Mouse (Mus musculus) induced T-regulatory cell, adult 2 months (primary cell): Measurements from ENCODE around the gene Kif1a.
A peak's percentile ranks its signal among the peaks of the same experiment; 100 is the strongest.

Experiments used
- DNase-seq: peaks from one replicate; pipeline ENCODE4 v3.0.0-alpha.2; 2012; ENCODE audit warnings: low read depth

Kif1a gene

DNA sequence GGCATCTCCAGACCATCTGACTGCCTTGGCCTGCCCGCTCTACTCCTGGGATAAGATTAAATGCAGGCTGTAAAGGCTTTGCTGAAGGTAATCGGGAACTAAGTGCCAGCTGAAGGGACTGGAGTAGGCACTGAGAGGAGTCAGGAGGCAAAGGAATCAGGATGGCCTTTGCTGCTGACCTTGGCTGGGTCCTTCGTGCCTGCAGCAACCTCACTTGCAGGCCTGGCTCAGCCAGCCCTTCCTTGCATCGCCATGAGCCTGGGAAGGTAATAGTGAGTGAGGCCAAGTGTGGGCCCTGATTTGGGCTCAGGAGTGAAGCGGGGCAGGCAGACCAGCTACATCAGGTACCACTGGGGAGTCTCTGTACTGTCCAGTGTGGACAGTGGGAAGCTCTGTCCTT lies 2.8 kb downstream of the Kif1a start:
- no peak for DNase-seq

DNA sequence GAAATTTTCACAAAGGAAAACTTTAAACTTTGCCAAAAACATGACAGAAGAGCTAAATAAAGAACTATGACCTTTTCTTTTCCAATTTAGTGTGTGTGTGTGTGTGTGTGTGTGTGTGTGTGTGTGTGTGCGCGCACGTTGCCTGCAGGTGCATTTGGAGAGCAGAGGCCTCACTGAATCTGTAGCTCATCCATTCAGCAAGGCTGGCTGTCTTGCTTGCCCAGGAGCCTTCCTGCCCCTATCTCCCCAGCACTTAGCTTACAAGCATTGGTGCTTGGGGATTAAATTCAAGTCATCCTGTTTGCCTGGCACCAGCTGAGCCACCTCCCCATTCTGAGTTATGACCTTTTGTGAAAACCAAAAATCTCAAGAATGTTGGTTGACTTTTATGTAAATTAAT lies 9.2 kb downstream of the Kif1a start:
- DNase-seq: no peak

DNA sequence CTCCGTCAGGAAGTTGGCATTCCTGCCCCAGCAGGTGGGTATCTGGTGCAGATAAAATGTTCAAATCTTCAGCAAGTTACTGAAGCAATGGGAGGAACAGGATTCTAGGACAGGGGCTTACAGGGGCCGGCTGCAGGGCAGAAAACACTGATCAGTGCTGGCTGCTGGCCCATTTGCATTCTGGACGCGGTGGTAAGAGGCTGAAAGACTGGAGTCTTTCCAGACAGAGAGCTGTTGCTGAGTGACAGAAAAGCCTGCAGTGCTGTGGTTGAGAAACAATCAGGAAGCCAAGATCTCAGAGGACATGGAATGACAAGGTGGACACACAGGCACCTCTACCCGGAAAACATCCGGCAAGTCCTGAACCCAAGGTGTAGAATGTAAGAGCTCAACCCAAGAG lies 16.6 kb downstream of the Kif1a start:
- DNase-seq: no peak

DNA sequence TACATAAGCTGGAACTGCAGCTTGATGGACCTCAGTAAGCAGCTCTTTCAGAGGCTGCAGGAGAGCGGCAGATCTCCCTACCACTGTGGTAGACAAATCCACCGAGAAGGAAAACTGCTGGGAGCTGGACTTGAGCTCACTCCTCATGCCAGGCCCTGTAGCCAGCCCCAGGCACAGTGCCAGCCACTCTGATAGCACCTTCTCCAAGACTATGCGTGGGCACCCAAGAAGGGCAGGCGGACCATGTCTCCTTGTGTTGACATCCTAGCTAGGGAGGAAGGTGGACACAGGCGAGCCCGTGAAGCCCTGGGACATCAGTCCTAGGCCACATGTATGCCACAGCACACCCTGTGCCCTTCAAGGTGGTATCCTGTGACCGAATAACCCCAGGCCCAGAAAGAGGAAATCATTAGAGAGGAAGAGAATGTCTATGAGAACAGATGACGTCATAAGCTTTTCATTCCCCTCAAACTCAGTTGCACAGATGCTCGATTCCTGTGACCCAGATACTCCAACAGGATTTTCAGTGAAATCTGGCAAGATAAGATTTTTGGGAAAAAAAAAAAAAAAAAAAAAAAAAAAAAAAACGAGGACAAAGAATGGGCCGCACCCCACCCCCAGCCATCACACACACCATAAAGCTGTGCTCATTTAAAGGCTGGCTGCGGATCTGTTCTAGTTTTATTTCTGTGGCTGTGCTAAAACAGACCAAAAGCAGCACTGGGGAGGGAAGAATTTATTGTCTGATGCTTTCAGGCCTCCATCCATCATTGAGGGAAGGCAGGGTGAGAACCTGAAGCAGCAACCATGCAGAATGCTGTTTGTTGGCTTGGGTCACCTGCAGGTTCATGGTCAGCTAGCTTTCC lies 18.1 kb downstream of the Kif1a start:
- DNase-seq: no peak

DNA sequence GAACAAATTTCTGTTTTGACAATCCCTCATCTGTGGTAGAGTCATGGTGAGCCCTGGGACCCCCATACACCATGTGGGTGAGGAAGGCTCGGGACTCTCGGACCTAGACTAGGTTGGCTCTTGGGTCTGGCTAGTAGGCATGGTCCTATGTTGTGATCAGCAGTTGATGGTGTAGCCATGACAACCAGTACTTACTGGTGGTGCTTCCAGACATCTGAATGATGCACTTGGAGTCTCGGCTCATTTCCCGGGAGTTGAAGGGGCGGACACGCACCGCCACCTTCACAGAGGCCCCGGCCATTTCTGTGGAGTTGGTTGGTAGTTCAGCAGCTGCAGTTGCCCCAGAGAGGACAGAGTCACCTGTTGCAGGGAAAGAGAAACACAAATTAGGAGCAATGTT lies 19.6 kb downstream of the Kif1a start:
- DNase-seq: no peak

DNA sequence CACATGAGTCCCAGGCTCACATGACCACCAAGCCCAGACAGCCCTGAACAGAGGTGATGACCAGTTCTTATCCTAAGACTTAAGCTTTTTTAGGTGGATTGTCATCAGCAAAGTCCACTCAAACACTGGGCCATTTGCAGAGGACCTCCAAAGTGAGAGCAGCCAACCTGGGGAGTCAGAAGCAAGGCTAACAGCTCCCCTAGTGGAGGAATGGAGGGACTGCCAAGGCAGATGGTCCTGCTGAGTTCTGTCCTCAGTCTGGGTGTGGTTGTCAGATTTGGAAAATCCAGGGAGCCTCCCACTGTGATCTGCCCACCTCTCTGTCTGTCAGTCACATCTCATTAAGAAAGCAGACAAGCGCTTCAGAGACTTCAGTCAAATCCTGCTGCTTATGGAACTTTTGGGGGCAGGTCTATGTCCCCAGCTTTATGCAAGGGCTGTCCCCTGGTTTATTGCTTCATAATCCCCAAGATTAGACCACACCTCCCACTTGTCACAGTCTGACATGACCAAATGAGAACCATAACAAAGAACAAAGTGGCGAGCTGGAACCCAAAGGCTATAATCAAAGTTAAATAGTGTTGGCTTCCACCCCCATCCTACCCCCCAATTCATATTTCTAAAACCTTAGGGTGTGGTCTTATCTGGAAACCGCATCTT lies 20.7 kb downstream of the Kif1a start:
- peak; percentile 37 for DNase-seq

DNA sequence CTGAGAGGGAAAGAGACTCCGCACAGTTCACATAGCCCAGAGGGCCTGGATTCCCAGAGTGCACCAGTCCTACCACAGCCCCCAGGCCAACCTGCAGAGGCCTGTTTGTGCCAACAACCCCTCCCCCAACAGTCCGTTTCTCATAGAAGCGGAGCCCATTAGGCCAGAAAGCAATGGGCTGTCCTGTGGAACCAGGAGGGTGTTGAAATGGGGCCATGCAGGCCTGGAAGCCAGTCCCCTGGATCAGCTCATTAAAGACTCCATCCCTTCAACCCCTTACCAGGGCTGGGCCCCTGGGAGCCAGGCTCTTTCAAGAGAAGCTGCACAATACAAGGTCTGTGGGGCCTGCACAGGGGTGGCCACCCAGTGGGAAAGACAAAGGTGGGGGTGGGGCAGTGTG lies 22.1 kb downstream of the Kif1a start:
- no peak for DNase-seq

DNA sequence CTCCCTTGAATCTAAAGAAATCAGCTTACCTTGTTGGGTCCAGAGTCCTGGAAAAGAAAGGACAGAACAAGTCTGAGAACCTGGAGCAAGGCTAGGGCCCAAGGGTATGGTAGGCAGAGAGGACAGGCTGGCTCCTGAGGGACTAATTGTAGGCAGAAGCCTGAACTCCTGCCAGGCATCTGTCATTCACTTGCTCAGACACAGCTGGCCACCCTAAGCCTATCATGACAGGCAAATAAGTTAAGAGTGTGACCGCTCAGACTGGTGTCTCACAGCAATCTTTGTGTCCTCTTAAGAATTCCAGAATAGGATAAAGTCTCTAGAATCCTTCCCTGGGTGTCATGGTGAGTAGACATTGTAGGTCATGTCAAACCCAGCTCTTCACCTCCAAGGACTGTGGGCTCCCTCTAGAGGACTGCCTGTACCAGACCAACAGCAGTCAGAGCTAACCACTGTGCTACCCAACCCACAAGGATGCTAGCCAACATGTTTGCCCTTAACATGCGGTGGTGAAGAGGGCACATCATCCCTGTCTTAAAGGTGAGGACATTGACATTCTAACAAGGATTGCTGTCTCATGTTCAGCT lies 29.4 kb downstream of the Kif1a start:
- no peak for DNase-seq

DNA sequence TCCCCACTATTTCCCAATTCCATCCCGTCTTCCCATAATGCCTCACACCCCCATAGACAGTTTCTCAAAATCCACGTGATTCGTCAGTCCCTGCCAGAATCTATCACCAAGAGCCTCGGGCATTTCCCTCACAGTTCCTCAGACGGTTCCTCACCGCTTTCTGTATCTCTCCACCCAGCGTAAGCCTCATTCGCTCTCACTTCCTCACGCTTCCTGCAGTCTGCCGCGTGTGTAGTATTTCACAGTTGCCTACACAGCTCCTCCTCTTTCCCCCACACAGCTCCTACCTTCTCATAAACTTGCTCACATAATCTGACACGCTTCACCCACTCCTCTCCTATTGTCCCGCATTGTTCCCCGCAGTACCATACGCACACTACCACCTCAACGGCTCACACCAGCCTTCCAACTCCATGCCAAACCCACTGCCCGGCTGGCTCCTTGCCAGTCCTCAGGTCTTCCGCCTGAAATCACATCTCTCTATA lies 30.2 kb downstream of the Kif1a start:
- no peak for DNase-seq

DNA sequence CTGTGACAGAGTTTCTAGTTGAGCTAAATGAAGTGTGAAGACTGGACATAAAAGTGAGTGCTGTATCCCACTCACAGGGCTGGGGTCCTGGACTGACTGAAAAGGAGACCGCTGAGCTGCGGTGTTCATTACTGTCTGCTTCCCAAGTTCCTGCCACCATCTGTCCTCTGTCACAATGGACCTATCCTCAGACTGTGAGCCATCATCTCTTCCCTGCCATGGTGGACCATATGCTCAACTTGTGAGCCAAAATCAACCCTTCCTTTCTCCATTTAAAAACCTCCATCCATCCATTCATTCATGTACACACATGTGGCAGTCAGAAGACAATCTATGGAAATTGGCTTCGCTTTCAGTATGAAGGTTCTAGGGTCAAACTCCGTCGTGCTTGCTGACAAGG lies 30.9 kb downstream of the Kif1a start:
- no peak for DNase-seq

DNA sequence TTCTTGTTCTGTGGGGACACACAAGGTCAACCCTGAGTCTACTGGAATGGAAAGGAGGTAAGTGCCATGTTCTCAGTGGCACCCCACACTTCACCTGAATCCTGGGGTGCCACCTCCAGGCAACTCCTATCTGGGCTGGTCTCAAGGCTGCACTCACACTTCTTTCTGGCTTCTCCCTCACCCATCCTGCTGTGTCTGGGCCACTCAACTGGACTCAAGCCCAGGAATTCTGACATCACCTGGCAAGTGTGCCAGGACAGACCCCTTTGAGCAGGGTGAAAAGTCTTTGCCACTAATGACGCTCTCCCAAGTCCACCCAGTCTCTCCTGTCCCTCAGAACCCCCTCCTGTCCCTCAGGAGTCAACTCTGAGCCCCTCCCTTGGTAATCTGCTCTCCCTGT lies 33.2 kb downstream of the Kif1a start:
- no peak for DNase-seq

DNA sequence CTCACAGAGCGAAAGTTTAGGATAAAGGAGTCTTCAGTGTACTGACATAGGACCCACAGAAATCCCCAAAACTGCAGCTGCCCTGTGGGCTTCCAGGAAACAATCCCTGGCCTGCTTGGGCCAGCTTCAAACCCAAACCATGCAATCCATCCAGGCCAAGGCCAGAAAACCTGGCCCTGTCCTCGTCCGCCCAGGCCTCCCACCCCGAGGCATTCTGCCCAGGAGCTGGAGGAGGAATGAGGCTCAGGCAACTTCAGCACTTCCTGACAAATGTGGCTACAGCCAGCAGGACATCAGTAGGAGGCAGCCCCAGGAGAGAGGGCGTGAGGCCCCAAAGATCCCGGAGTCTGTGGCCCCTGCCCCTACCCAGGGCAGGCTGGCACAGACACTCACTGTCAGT lies 36.1 kb downstream of the Kif1a start:
- DNase-seq: no peak

DNA sequence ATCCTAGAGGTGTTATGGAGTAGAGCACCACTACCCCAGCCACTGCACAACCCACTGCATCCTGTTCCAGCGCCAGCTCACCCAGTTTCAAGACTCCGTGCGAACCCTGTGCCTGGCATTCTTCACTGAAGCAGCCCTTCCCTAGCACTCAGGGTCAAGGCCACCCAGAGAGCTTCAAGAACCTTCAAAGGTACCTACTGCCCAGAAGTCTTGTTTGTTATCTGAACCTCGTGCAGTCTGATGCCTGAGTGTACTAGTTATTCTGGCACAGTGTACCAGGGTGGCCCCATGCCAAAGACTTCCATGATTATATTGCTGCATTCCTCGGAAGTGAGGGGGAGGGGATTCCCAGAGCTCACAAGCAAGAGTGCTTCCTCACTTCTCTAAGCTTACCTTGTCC lies 38.1 kb downstream of the Kif1a start:
- no peak for DNase-seq

DNA sequence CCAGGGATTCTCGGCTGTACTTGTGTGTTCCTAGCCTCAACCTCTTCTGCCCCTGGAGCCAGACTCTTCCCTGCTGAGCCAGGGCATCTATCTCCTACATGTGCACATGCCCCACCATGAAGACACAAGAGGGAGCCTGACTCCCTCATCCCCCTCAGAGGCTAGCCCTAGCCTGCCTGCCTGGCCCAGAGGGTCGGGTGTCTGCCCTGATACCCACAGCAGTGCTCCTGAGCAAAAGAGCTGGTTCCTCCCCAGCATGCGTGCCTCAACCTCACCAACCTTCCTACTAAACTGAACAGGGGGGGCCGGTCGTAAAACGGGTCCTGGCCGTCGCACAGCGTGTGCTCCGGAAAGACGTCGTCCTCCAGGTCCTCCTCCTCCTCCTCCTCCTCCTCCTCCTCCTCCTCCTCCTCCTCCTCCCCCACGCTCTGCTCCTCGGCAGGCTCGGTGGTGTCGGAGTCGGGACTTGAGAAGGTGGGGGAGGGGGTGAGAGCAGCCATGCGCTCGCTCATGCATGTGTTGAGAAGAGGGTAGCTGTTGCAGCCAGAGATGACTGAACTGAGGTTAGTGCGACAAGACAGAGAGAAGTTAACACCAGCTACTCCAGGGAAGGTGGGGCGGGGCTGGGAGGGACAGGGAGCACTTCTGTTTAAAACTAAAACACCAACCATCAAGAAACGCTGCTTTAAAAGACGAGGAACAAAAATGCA lies 50.5 kb downstream of the Kif1a start:
- no peak for DNase-seq

DNA sequence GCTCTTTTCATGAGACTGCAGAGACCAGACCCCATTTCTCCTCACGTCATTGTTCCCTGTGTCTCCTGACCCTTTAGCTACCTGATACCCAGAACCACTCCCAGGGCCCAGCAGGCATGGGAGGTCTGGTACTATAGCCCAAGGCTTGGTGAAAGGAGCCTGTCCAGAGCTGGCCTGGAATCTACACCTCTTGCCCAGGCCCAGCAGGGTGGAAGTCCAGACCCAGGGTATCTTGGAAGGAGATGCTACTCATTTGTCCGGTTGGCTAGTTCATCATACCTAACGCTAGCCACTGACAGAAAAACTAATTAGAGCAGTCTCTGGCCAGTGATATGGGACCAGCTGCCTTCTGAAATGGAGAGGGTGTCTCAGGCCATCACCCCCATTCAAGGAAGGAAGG lies 51.7 kb downstream of the Kif1a start:
- DNase-seq: no peak

DNA sequence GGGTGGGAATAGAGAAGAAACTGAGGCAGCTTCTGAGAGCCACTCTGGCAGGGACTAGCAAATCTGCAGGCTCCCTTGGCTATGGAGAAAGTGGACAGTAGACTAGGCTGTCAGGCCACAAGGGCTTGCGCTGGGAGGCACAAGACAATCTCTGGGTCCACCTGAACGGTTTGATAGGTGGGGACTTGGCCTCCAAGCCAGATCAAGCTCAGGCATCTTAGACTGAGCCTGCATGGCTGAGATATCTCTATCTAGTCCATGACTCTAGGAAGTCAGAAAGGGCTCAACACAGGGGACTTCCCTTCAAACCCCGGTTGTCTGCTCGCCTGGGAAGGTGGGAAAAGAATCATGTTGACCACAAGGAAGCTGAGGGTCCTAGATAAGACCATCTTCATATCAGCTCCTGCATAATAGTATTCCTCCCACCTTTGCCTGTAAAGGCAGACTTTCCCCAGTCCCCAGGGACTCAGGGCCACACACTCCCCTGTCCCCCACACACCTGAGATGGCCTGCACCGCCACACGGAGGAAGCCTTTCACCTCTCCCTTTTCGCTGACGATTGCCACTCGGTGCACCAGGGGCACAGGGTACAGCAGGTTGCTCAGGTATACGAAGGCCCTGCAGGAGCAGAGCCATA lies 55.5 kb downstream of the Kif1a start:
- no peak for DNase-seq

DNA sequence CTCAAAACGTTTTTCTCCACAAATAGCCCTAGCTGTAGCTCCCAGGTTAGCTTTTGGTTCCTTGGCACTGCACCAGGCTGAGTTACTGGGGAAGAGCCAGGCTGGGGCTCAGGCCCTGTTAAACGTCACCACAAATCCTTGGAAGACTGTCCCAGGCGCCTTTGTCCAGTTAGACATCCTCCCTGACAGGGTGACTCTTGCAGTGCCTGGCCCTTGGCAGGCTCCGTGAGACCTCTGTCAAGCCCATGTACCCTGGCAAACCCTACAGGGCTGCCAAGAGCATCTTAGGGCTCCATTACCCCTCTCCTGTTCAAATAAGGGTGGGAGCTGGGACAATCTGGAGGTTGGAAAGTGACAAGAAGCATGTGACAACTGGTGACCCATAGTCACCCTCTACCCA lies 65.8 kb downstream of the Kif1a start:
- no peak for DNase-seq

DNA sequence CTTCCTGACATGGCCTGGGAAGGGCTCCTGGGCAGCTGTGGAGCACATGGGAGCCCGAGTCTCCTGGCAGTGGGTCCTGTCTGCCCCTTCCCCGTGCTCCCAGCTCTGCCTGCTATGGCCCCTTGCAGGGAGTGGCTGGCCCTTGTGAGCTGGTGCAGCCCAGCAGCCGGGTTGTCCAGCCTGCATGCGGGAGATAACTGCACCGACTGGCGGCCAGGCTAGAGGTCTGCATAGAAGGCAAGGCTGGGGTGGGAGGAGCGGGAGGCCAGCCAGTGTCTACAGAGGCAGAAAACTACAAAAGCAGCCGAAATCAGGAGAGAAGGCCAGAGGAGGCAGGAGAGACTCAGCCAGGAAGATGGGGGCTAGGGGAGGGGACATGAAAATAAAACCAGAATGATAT lies 67.8 kb downstream of the Kif1a start:
- no peak for DNase-seq

DNA sequence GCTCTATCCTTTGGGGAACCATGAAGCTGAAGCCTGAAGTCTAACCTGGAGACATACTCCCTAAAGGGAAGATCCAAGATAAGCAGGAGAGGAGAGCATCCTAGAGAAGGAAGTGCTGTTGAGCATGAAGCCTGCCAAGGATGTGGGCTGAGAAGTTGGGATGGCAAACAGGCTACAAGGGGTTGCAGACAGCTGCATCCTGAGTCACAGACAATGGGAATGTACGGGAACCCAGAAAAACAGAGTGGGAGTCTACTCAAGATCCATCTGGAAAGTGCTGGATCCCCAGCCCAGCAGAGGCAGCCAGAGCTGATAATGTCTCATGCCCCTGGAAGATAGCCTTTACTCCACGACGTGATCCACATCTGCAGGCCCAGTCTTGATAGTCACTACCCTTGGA lies 70.6 kb downstream of the Kif1a start:
- DNase-seq: no peak

DNA sequence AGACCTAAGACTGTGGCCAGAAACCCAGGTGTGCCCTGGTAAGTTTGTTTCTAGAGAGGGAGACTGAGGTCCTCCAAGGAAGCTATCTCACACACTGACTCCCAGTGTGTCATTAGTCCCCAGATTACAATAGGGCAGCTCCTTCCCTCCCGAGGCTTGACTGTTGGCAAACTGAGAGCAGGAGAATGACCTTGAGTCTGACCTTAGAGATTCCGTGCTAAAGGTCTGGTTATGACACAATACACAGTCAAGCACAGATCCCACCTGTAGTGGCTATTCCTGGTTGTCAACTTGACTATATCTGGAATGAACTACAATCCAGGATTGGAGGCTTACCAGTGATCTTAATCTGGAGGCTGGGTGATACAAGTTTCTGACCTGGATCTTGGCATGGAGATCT lies 71.7 kb downstream of the Kif1a start:
- DNase-seq: no peak

DNA sequence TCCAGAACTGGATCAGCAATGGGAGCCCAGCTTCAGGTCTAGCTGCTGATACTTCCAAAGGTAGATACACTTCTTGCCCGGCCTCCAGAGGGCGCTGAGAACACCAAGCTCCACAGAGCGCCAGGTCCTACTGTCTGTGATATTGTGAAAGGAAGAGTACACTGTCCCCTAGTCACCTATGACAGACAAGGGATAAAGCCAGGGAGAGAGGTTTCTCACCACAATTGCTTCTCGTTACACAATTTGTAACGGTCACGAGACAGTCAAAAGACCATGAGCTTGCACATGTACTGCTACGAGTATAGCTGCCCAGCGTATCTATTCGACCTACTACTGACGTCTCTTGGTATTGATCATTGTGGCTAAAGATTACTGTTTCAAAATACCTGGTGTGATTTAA lies 72.4 kb downstream of the Kif1a start:
- DNase-seq: no peak

DNA sequence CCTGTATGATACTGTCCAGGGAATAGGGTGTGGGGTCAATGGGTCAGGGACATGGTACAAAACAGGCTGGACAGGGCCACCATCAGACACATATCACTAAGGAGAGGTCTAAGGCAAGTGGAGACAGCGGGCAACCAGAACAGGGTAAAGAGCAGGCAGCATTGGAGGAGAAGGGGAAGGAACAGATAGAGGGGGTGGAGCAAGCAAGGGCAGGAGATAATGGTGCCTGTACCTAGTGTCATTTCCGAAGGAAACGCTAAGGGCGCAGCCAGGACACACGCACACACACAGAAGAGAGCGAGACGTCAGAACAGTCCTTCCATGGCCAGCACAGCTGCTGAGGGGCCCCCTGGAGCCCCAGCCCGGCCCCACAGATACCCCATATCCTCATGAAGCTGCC lies 75.2 kb downstream of the Kif1a start:
- DNase-seq: no peak
